Mouse (Mus musculus) lung, adult 2 months (tissue): ENCODE measurements around the gene Nfkb1.

Experiments
- CTCF ChIP-seq: fragments of 200-500 bp; IDR thresholded peaks from 2 replicates; pipeline ENCODE4 v1.5.1; 2011; ENCODE audit warnings: mild to moderate bottlenecking, low read length, control low read depth; ENCODE audit not compliant: insufficient read depth
- POLR2A ChIP-seq: fragments of 200-500 bp; IDR thresholded peaks from 2 replicates; pipeline ENCODE4 v1.6.1; 2011; ENCODE audit warnings: low read depth, mild to moderate bottlenecking, control low read depth, low read length, borderline replicate concordance; ENCODE audit errors: extremely low read depth

GRCm38 (mm10) chr3:135644971-135645370 lies 46.4 kb downstream of the Nfkb1 start:
- TF ChIP-seq CTCF (no peak), POLR2A (no peak)
